Mouse (Mus musculus): Measurements from ENCODE around the gene Efhd1.

- TF ChIP-seq ZKSCAN1 (IDR thresholded peaks at IDR 0.05; ENCODE audit: low read depth, low read length) = no peak
- no peak for TF ChIP-seq CTCF (IDR thresholded peaks at IDR 0.05 in 2 of 3, conservative IDR thresholded peaks at IDR 0.05 in 1 of 3; ENCODE audit: control insufficient read depth in 1 of 3, insufficient read depth in 1 of 3, low read depth in 2 of 3, low read length in 3 of 3, poor library complexity in 1 of 3, severe bottlenecking in 1 of 3)
- no peak for TF ChIP-seq RAD21 (IDR thresholded peaks at IDR 0.05; ENCODE audit: low read depth, low read length)
- TF ChIP-seq TAL1 (IDR thresholded peaks at IDR 0.05; ENCODE audit: low read length) = no peak
Observed at GRCm38 (mm10) chr1:87300360-87301286, 36.5 kb downstream of the Efhd1 start.
